Mouse (Mus musculus): ENCODE measurements around the gene Tns3. TPM values are rescaled to one million over a fixed set of nuclear protein-coding genes. Genes with fewer than 3 reads are reported as not detected.
"Not testable (repeated sequence)": the region's sequence is repeated elsewhere in the genome, so short reads cannot be mapped to it uniquely, and the experiment has no call there.

Tns3 gene
- polyA plus RNA-seq, 1 experiment from 2014 or later: 21.1 TPM

GRCm38 (mm10) chr11:8551710-8552109 lies 112.6 kb downstream of the Tns3 start:
- Histone ChIP-seq H3K9me3 (no peaks in the 10 kb centered on the region), H3K27me3 (replicated peaks) (no peaks in the 10 kb centered on the region), H3K4me3 (replicated peaks) (no peak overlapping the region), H3K9ac (no peak overlapping the region), H3K27ac (no peak overlapping the region), H3K4me1 (replicated peaks) (0 out of 2 replicates have a peak, but pooled peaks cover under 1% of the 10 kb centered on the region), H3K4me2 (replicated peaks) (no peak overlapping the region), H3K36me3 (peaks cover 6% of the 10 kb centered on the region)
- ATAC-seq: no peak
- 88% methylated on average over 5 of the region's 5 CpGs for WGBS

- H3K36me3 ChIP-seq: peaks cover 22% of the 10 kb centered on the region
- H3K9me3 ChIP-seq: no peaks in the 10 kb centered on the region
- no peak overlapping the region for H3K4me2 ChIP-seq (replicated peaks)
- H3K4me3 ChIP-seq (replicated peaks): no peak overlapping the region
- H3K4me1 ChIP-seq (replicated peaks): no peaks in the 10 kb centered on the region
- ATAC-seq: no peak
- H3K27ac ChIP-seq: 0 out of 2 replicates have a peak overlapping the region, but pooled peaks have one; percentile 27
- no peak overlapping the region for H3K9ac ChIP-seq
- no peaks in the 10 kb centered on the region for H3K27me3 ChIP-seq (replicated peaks)
- WGBS: 72% methylated on average over 5 of the region's 5 CpGs
Measured at GRCm38 (mm10) chr11:8547661-8548060, 116.7 kb downstream of the Tns3 start.

- Histone ChIP-seq H3K27me3 (replicated peaks) (no peaks in the 10 kb centered on the region), H3K27ac (no peak overlapping the region), H3K4me2 (replicated peaks) (no peak overlapping the region), H3K9ac (no peak overlapping the region), H3K9me3 (no peaks in the 10 kb centered on the region), H3K36me3 (peaks cover 26% of the 10 kb centered on the region), H3K4me3 (replicated peaks) (no peak overlapping the region), H3K4me1 (replicated peaks) (no peaks in the 10 kb centered on the region)
- 92% methylated on average over 1 of the region's 1 CpGs for WGBS
- ATAC-seq: no peak
Measured at GRCm38 (mm10) chr11:8545798-8546197, 118.5 kb downstream of the Tns3 start.

- no peak for ATAC-seq
- Histone ChIP-seq H3K4me2 (replicated peaks) (no peak overlapping the region), H3K9me3 (no peaks in the 10 kb centered on the region), H3K9ac (no peak overlapping the region), H3K4me1 (replicated peaks) (no peaks in the 10 kb centered on the region), H3K27ac (no peak overlapping the region), H3K27me3 (replicated peaks) (no peaks in the 10 kb centered on the region), H3K4me3 (replicated peaks) (no peak overlapping the region), H3K36me3 (peaks cover 29% of the 10 kb centered on the region)
- WGBS: 54% methylated on average over 6 of the region's 6 CpGs
Measured at GRCm38 (mm10) chr11:8544355-8544754, 120.0 kb downstream of the Tns3 start.

GRCm38 (mm10) chr11:8541222-8541815 lies 123.0 kb downstream of the Tns3 start:
- peaks cover 26% of the 10 kb centered on the region for H3K36me3 ChIP-seq
- H3K4me1 ChIP-seq (replicated peaks): 0 out of 2 replicates have a peak, but pooled peaks cover 3% of the 10 kb centered on the region
- no peak overlapping the region for H3K9ac ChIP-seq
- H3K9me3 ChIP-seq: no peaks in the 10 kb centered on the region
- no peak overlapping the region for H3K4me2 ChIP-seq (replicated peaks)
- no peak overlapping the region for H3K4me3 ChIP-seq (replicated peaks)
- no peaks in the 10 kb centered on the region for H3K27me3 ChIP-seq (replicated peaks)
- no peak for ATAC-seq
- no peak overlapping the region for H3K27ac ChIP-seq
- WGBS: 85% methylated on average over 9 of the region's 9 CpGs

- Histone ChIP-seq H3K36me3 (peaks cover 21% of the 10 kb centered on the region; the same call in 1 of the 2 replicates), H3K9me3 (no peaks in the 10 kb centered on the region), H3K27me3 (replicated peaks) (no peaks in the 10 kb centered on the region), H3K4me2 (replicated peaks) (no peak overlapping the region), H3K4me1 (replicated peaks) (0 out of 2 replicates have a peak, but pooled peaks cover 3% of the 10 kb centered on the region), H3K9ac (no peak overlapping the region), H3K4me3 (replicated peaks) (no peak overlapping the region), H3K27ac (peak overlapping the region; percentile 55; the same call in 1 of the 2 replicates)
- 74% methylated on average over 8 of the region's 8 CpGs for WGBS
- ATAC-seq: no peak
Measured at GRCm38 (mm10) chr11:8539593-8540265, 124.6 kb downstream of the Tns3 start.

- H3K4me3 ChIP-seq (replicated peaks): no peak overlapping the region
- 52% methylated on average over 5 of the region's 5 CpGs for WGBS
- ATAC-seq: 0 out of 2 replicates have a peak, but pooled peaks have one; percentile 31
- no peaks in the 10 kb centered on the region for H3K9me3 ChIP-seq
- H3K4me2 ChIP-seq (replicated peaks): no peak overlapping the region
- no peaks in the 10 kb centered on the region for H3K27me3 ChIP-seq (replicated peaks)
- H3K4me1 ChIP-seq (replicated peaks): 0 out of 2 replicates have a peak, but pooled peaks cover 3% of the 10 kb centered on the region
- H3K36me3 ChIP-seq: peaks cover 17% of the 10 kb centered on the region; the same call in 1 of the 2 replicates
- H3K9ac ChIP-seq: no peak overlapping the region
- H3K27ac ChIP-seq: peak overlapping the region; percentile 57
Measured at GRCm38 (mm10) chr11:8537013-8537614, 127.2 kb downstream of the Tns3 start.

- Histone ChIP-seq H3K27me3 (replicated peaks) (no peaks in the 10 kb centered on the region), H3K27ac (no peak overlapping the region), H3K9ac (no peak overlapping the region), H3K4me1 (replicated peaks) (0 out of 2 replicates have a peak, but pooled peaks cover 3% of the 10 kb centered on the region), H3K4me3 (replicated peaks) (no peak overlapping the region), H3K4me2 (replicated peaks) (no peak overlapping the region), H3K36me3 (peaks cover 20% of the 10 kb centered on the region; the same call in 1 of the 2 replicates), H3K9me3 (no peaks in the 10 kb centered on the region)
- WGBS: 22% methylated on average over 4 of the region's 4 CpGs
- ATAC-seq: peak; percentile 66
Measured at GRCm38 (mm10) chr11:8534893-8535292, 129.4 kb downstream of the Tns3 start.

- peaks cover 20% of the 10 kb centered on the region; the same call in 1 of the 2 replicates for H3K36me3 ChIP-seq
- not testable (repeated sequence) for H3K27me3 ChIP-seq (replicated peaks); H3K9me3 ChIP-seq; H3K9ac ChIP-seq; H3K4me3 ChIP-seq (replicated peaks); H3K4me1 ChIP-seq (replicated peaks); H3K4me2 ChIP-seq (replicated peaks); H3K27ac ChIP-seq; ATAC-seq
- 92% methylated on average over 3 of the region's 3 CpGs for WGBS
Measured at GRCm38 (mm10) chr11:8532771-8533170, 131.6 kb downstream of the Tns3 start.

GRCm38 (mm10) chr11:8532112-8532747 lies 132.1 kb downstream of the Tns3 start:
- WGBS: 89% methylated on average over 10 of the region's 10 CpGs

GRCm38 (mm10) chr11:8530506-8530905 lies 133.8 kb downstream of the Tns3 start:
- ATAC-seq: no peak
- Histone ChIP-seq H3K27ac (no peak overlapping the region), H3K27me3 (replicated peaks) (no peaks in the 10 kb centered on the region), H3K4me1 (replicated peaks) (peaks cover 9% of the 10 kb centered on the region), H3K4me3 (replicated peaks) (no peak overlapping the region), H3K4me2 (replicated peaks) (no peak overlapping the region), H3K9ac (no peak overlapping the region), H3K9me3 (no peaks in the 10 kb centered on the region), H3K36me3 (peaks cover 16% of the 10 kb centered on the region; the same call in 1 of the 2 replicates)
- WGBS: 80% methylated on average over 4 of the region's 4 CpGs

More at GRCm38 (mm10) chr11:8532112-8532747, 132.1 kb downstream of the Tns3 start:
- Histone ChIP-seq H3K27ac (no peak overlapping the region), H3K4me3 (replicated peaks) (no peak overlapping the region), H3K9me3 (no peaks in the 10 kb centered on the region), H3K9ac (no peak overlapping the region), H3K4me2 (replicated peaks) (no peak overlapping the region), H3K27me3 (replicated peaks) (no peaks in the 10 kb centered on the region), H3K4me1 (replicated peaks) (no peaks in the 10 kb centered on the region), H3K36me3 (peaks cover 18% of the 10 kb centered on the region; the same call in 1 of the 2 replicates)
- ATAC-seq: no peak

- peaks cover 9% of the 10 kb centered on the region for H3K4me1 ChIP-seq (replicated peaks)
- no peaks in the 10 kb centered on the region for H3K9me3 ChIP-seq
- peaks cover 15% of the 10 kb centered on the region; the same call in 1 of the 2 replicates for H3K36me3 ChIP-seq
- H3K4me2 ChIP-seq (replicated peaks): no peak overlapping the region
- no peak overlapping the region for H3K4me3 ChIP-seq (replicated peaks)
- H3K27me3 ChIP-seq (replicated peaks): no peaks in the 10 kb centered on the region
- H3K27ac ChIP-seq: no peak overlapping the region
- 84% methylated on average over 4 of the region's 4 CpGs for WGBS
- ATAC-seq: no peak
- H3K9ac ChIP-seq: no peak overlapping the region
Measured at GRCm38 (mm10) chr11:8530036-8530435, 134.3 kb downstream of the Tns3 start.
